Mouse (Mus musculus) liver, embryonic 14.5 days (tissue): ENCODE measurements around the gene Pced1b. TPM values are rescaled to one million over a fixed set of nuclear protein-coding genes. Genes with fewer than 3 reads are reported as not detected.
"Not testable (repeated sequence)": the region's sequence is repeated elsewhere in the genome, so short reads cannot be mapped to it uniquely, and the experiment has no call there.

Experiments
- ATAC-seq: fragments of 200-750 bp; cut with Nextera tagmentation; 2 replicates; pipeline ENCODE4 v1.8.0; 2017; ENCODE audit warnings: moderate number of reproducible peaks, mild to moderate bottlenecking, moderate library complexity; ENCODE audit not compliant: insufficient read depth
- DNase-seq, 3 experiments: peaks; one replicate each; pipeline ENCODE4 v3.0.0-alpha.2; 2012 to 2013; ENCODE audit warnings: low read depth in 3 of 3, low spot score in 3 of 3
- H3K27ac ChIP-seq: fragments of 300-500 bp; sonication (generic); 2 replicates; pipeline ENCODE4 v1.5.1; 2014; ENCODE audit warnings: moderate library complexity, mild to moderate bottlenecking, control low read depth, inconsistent platforms
- H3K27me3 ChIP-seq: fragments of 300-500 bp; sonication (generic); 2 replicates; pipeline ENCODE4 v1.6.1; 2014; ENCODE audit warnings: mild to moderate bottlenecking, low read length, moderate library complexity; ENCODE audit not compliant: control insufficient read depth, insufficient read depth
- H3K36me3 ChIP-seq: fragments of 300-500 bp; sonication (generic); replicated peaks from 2 replicates; pipeline ENCODE4 v1.6.1; 2014; ENCODE audit warnings: low read depth; ENCODE audit not compliant: control insufficient read depth, insufficient read depth
- H3K4me1 ChIP-seq, 2 experiments: fragments of 200-500 bp in 1 of 2; fragments of 300-500 bp in 1 of 2; sonication (generic) in 1 of 2; replicated peaks; 2 replicates each; pipeline ENCODE4 v1.6.1; 2012 to 2014; ENCODE audit warnings: antibody characterized with exemption in 1 of 2, inconsistent platforms in 1 of 2, low read length in 1 of 2; ENCODE audit not compliant: control insufficient read depth in 2 of 2, insufficient read depth in 2 of 2
- H3K4me2 ChIP-seq: fragments of 300-500 bp; sonication (generic); 2 replicates; pipeline ENCODE4 v1.6.1; 2014; ENCODE audit warnings: low read depth, mild to moderate bottlenecking, control low read depth, moderate library complexity
- H3K4me3 ChIP-seq, 2 experiments: fragments of 200-500 bp in 1 of 2; fragments of 300-500 bp in 1 of 2; sonication (generic) in 1 of 2; 2 replicates each; pipeline ENCODE4 v1.5.1; 2012 to 2014; ENCODE audit warnings: low read depth in 2 of 2, low read length in 2 of 2, mild to moderate bottlenecking in 2 of 2, control low read depth in 1 of 2, inconsistent platforms in 1 of 2, moderate library complexity in 1 of 2; ENCODE audit not compliant: insufficient read depth in 1 of 2
- H3K9ac ChIP-seq: fragments of 300-500 bp; sonication (generic); replicated peaks from 2 replicates; pipeline ENCODE4 v1.6.1; 2014; ENCODE audit warnings: mild to moderate bottlenecking, control low read depth, moderate library complexity
- H3K9me3 ChIP-seq: fragments of 300-500 bp; sonication (generic); 2 replicates; pipeline ENCODE4 v1.6.1; 2016; ENCODE audit warnings: low read length, mixed read lengths; ENCODE audit not compliant: control insufficient read depth
- CTCF ChIP-seq: IDR thresholded peaks from 2 replicates; pipeline ENCODE4 v1.5.1; 2016; ENCODE audit warnings: antibody characterized with exemption, low read depth, control low read depth
- EP300 ChIP-seq: IDR thresholded peaks from 2 replicates; pipeline ENCODE4 v1.6.1; 2016; ENCODE audit warnings: antibody characterized with exemption, low read depth
- WGBS: fragments of 180-500 bp; shearing (Covaris S2); extraction: QIAGEN DNeasy Blood & Tissue Kit; methylation state at CpG from one replicate; pipeline ENCODE4 v1.1.7; 2014; ENCODE audit not compliant: insufficient replicate concordance; 5-methylcytosine and 5-hydroxymethylcytosine counted together
- polyA plus RNA-seq, 2 experiments: library from polyadenylated mRNA; depleted of rRNA in 1 of 2; stranded (reverse) in 1 of 2; unstranded in 1 of 2; fragments of >200 nt; fragmentation: Nextera tagmentation in 1 of 2; extraction: Ambion mirVana in 1 of 2; gene quantifications; 2 replicates each; pipeline versions ENCODE4 v1.2.1 to v1.2.3; 2012 to 2014

Gene Pced1b
- polyA plus RNA-seq, 2 experiments = 5.7 to 8.2 TPM

DNA sequence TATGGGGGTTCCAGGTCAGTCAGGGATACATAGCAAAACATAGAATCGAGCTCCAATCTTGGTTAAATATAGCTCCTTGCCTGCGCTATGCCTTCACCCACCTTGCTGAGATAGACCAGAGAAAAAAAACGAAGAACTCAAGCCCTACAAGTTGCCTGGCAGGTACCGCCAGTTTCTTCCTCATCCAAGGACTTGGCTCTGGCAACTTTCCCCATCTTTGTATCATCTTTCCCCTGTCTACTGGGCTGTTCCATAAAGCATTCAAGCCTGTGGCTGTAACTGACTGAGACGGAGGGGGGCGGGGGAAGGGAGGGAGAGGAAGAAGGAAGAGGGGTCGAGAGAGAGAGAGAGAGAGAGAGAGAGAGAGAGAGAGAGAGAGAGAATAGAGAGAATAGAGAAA is 121.7 kb downstream of the Pced1b start:
- Histone ChIP-seq H3K9me3 (no peaks in the 10 kb centered on the region), H3K27me3 (no peaks in the 10 kb centered on the region), H3K4me2 (no peak overlapping the region), H3K27ac (no peak overlapping the region), H3K4me1 (peaks cover 20 to 26% of the 10 kb centered on the region in 2 experiments), H3K9ac (no peak overlapping the region), H3K4me3 (no peak overlapping the region), H3K36me3 (no peaks in the 10 kb centered on the region)
- WGBS = 81% methylated on average over 7 of the region's 7 CpGs
- ATAC-seq (no peak), DNase-seq (no peak)
- TF ChIP-seq EP300 = no peak
- TF ChIP-seq CTCF = no peak

DNA sequence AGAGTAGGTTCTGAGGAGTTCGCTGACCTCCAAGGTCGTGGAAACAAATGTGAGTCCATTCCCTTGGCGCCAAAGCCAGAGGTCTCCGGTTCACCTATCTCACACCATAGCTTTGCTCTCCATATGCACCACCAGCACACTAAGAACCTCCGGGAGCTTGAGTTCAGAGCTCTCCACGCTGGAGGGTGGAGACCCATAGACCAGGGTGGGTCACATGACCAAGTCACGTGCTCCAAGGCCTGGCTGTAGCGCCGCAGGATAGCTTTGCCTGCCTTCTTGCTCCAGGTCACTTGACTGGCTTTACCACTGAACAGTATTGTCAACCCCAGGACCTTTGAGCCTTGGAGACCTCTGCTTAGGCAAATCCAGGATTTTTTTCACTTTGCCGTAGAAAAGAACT is 122.2 kb downstream of the Pced1b start:
- no peak overlapping the region for H3K4me2 ChIP-seq
- no peaks in the 10 kb centered on the region for H3K9me3 ChIP-seq
- no peaks in the 10 kb centered on the region for H3K27me3 ChIP-seq
- peaks cover 23 to 25% of the 10 kb centered on the region in 2 experiments for H3K4me1 ChIP-seq
- TF ChIP-seq CTCF (no peak), EP300 (no peak)
- no peak overlapping the region for H3K27ac ChIP-seq
- no peaks in the 10 kb centered on the region for H3K36me3 ChIP-seq
- H3K9ac ChIP-seq = no peak overlapping the region
- no peak for DNase-seq
- WGBS = 90% methylated on average over 10 of the region's 10 CpGs
- H3K4me3 ChIP-seq = no peak overlapping the region
- ATAC-seq = no peak

DNA sequence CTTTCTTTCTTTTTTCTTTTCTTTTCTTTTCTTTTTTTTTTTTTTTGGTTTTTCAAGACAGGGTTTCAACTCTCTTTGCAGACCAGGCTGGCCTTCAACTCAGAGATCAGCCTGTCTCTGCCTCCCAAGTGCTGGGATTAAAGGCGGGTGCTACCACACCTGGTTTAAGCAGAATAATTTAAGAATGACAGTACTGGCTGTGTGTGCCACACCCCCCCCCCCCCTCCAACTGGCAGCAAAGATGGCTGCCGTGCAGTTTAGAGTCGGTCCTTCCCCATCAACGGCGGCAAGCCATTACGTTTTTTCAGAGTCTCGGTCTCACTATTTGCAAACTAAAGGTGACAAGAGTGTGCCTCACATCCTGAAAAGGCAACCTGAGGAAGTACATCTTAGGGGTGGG is 124.0 kb downstream of the Pced1b start:
- Histone ChIP-seq H3K4me1 (peaks cover 25 to 29% of the 10 kb centered on the region in 2 experiments), H3K4me3 (no peak overlapping the region), H3K27me3 (no peaks in the 10 kb centered on the region), H3K27ac (no peak overlapping the region), H3K4me2 (no peak overlapping the region), H3K36me3 (no peaks in the 10 kb centered on the region), H3K9ac (no peak overlapping the region), H3K9me3 (no peaks in the 10 kb centered on the region)
- DNase-seq (no peak), ATAC-seq (no peak)
- TF ChIP-seq CTCF = no peak
- no peak for TF ChIP-seq EP300
- WGBS = 83% methylated on average over 7 of the region's 7 CpGs

DNA sequence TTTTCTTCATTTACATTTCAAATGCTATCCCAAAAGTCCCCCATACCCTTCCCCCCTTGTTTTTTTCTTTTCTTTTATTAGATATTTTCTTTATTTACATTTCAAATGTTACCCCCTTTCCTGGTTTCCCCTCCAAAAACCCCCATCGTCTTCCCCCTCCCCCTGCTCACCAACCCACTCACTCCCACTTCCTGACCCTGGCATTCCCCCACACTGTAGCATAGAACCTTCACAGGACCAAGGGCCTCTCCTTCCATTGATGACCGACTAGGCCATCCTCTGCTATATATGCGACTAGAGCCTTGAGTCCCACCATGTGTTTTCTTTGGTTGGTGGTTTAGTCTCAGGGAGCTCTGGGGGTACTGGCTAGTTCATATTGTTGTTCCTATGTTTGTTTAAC is 125.1 kb downstream of the Pced1b start:
- WGBS = 54% methylated on average over 3 of the region's 3 CpGs
- H3K9ac ChIP-seq, H3K27me3 ChIP-seq, ATAC-seq, H3K4me3 ChIP-seq, H3K36me3 ChIP-seq, DNase-seq, H3K27ac ChIP-seq, H3K4me2 ChIP-seq, H3K9me3 ChIP-seq: not testable (repeated sequence)
- peaks cover 33 to 39% of the 10 kb centered on the region in 2 experiments for H3K4me1 ChIP-seq

DNA sequence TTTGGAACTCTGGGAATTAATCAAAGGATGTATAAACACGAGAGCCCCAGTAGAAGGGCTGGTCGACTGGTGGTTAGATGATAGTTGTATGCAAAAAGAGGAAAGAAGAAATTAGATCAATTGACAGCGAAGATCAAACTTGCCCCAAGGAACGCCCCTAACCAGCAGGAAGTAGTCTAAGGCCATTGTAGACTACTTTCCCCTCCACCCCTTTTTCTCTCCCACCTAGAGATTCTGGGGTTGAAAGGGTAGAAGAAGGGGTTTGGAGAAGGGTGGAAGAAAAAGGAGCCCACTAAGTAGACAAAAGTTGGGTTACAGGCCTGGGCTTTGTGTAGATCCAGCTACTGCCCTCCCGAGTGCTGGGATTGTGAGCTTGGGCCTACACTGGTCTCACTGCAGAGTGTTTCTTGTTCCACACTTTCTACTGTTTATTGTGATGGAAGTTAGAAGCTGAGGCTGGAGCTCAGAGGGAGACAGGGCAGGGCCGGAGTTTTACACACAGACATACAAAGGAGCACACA is 125.8 kb downstream of the Pced1b start:
- H3K9ac ChIP-seq = no peak overlapping the region
- DNase-seq (no peak), ATAC-seq (no peak)
- H3K4me2 ChIP-seq = no peak overlapping the region
- H3K4me3 ChIP-seq = no peak overlapping the region
- 50% methylated on average over 6 of the region's 6 CpGs for WGBS
- TF ChIP-seq EP300 (no peak), CTCF (no peak)
- no peaks in the 10 kb centered on the region for H3K9me3 ChIP-seq
- H3K27me3 ChIP-seq = no peaks in the 10 kb centered on the region
- H3K36me3 ChIP-seq = no peaks in the 10 kb centered on the region
- H3K4me1 ChIP-seq = peaks cover 30 to 34% of the 10 kb centered on the region in 2 experiments
- H3K27ac ChIP-seq = no peak overlapping the region
